Mouse (Mus musculus): ENCODE measurements around the gene Lhx3. TPM values are rescaled to one million over a fixed set of nuclear protein-coding genes. Genes with fewer than 3 reads are reported as not detected.

Lhx3 gene
- polyA plus RNA-seq, 1 experiment from 2014 or later, result not detected

Other genes starting within 250 kb of the Lhx3 start
- 14.2 and 14.5 TPM in 2 replicates for gene Camsap1, start 225.0 kb downstream of the Lhx3 start, polyA plus RNA-seq (2014; fragmentation: Nextera tagmentation; extraction: Ambion mirVana)
- gene Ubac1, start 186.5 kb downstream of the Lhx3 start, polyA plus RNA-seq (2014; fragmentation: Nextera tagmentation; extraction: Ambion mirVana), result 290 and 303 TPM in 2 replicates
- 4.0 TPM in 2 replicates for gene Nacc2, start 85.1 kb downstream of the Lhx3 start, polyA plus RNA-seq (2014; fragmentation: Nextera tagmentation; extraction: Ambion mirVana)
- gene Qsox2, start 29.2 kb upstream of the Lhx3 start, polyA plus RNA-seq (2014; fragmentation: Nextera tagmentation; extraction: Ambion mirVana), result 13.5 and 14.7 TPM in 2 replicates
- not detected in 2 replicates for gene Ccdc187, start 86.3 kb upstream of the Lhx3 start, polyA plus RNA-seq (2014; fragmentation: Nextera tagmentation; extraction: Ambion mirVana)
- 17.0 and 18.9 TPM in 2 replicates for gene Gpsm1, start 107.2 kb upstream of the Lhx3 start, polyA plus RNA-seq (2014; fragmentation: Nextera tagmentation; extraction: Ambion mirVana)
- 23.0 and 23.8 TPM in 2 replicates for gene Dnlz, start 143.8 kb upstream of the Lhx3 start, polyA plus RNA-seq (2014; fragmentation: Nextera tagmentation; extraction: Ambion mirVana)
- 1.1 and 1.7 TPM in 2 replicates for gene Card9, start 152.6 kb upstream of the Lhx3 start, polyA plus RNA-seq (2014; fragmentation: Nextera tagmentation; extraction: Ambion mirVana)
- 36.4 and 41.6 TPM in 2 replicates for gene Snapc4, start 172.4 kb upstream of the Lhx3 start, polyA plus RNA-seq (2014; fragmentation: Nextera tagmentation; extraction: Ambion mirVana)
- 94.4 and 95.7 TPM in 2 replicates for gene Entr1, start 181.0 kb upstream of the Lhx3 start, polyA plus RNA-seq (2014; fragmentation: Nextera tagmentation; extraction: Ambion mirVana)
- gene Pmpca, start 181.1 kb upstream of the Lhx3 start, polyA plus RNA-seq (2014; fragmentation: Nextera tagmentation; extraction: Ambion mirVana), result 147 and 150 TPM in 2 replicates
- gene Inpp5e, start 200.9 kb upstream of the Lhx3 start, polyA plus RNA-seq (2014; fragmentation: Nextera tagmentation; extraction: Ambion mirVana), result 17.7 and 19.2 TPM in 2 replicates
- gene Sec16a, start 236.9 kb upstream of the Lhx3 start, polyA plus RNA-seq (2014; fragmentation: Nextera tagmentation; extraction: Ambion mirVana), result 33.7 TPM in 2 replicates